Mouse (Mus musculus) ovary, postnatal 36 days (tissue): ENCODE results near the gene Gimap8.
A peak's percentile ranks its signal among the peaks of the same experiment; 100 is the strongest.

Source experiments
- DNase-seq: peaks from one replicate; pipeline ENCODE4 v3.0.0; 2022; ENCODE audit warnings: low spot score, mixed read lengths

The Gimap8 gene

DNA sequence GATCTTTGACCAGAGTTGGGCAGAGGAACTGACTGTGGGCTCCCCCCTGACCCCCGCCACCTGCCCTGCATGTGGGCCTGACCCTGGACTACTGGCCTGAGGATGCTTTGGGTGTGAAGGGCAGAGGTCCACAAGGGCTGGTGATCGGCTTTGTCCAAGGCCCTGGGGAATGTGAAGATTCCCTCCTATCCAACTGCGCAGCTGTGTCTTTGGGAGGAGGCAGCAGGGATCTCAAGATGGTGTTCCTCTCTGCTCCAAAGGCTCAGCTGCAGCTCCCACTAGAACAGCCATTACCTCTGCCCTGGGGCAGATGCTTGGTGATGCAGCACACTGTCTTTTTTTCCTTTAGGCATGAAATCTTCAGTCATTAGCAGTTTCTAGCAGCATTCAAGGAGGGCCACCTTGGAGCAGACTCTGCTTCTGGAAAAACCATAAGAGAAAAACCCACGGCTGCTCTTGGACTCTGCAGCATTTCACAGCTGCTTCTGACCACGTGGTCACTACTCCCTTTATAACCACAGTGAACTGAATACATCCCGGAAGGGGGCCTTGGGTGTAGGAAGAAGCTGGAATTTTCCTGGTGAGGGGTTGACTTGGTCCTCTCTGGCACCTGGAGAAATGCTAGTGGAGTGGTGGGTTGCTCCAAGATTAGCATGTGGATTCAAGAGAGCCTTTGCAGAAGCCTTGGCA lies 9.1 kb upstream of the Gimap8 start:
- no peak for DNase-seq

DNA sequence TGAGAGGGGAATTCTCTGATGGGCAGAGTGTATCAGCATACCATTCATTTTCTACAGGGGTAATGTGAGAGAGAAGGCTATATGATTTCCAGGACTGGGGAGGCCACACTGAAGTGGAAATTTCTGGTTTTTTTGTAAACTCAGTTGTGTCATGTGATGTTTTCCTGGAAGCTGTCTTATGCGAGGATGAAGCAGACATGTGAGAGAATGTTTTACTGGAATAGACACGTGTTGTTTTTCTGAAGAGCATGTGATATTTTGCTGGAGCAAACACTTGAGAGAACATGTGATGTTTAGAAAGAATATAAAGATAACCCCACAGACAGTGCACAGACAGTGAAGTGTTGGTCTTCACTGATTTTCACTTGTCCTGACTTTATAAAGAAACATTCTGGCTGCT lies 8.5 kb upstream of the Gimap8 start:
- DNase-seq, result no peak

DNA sequence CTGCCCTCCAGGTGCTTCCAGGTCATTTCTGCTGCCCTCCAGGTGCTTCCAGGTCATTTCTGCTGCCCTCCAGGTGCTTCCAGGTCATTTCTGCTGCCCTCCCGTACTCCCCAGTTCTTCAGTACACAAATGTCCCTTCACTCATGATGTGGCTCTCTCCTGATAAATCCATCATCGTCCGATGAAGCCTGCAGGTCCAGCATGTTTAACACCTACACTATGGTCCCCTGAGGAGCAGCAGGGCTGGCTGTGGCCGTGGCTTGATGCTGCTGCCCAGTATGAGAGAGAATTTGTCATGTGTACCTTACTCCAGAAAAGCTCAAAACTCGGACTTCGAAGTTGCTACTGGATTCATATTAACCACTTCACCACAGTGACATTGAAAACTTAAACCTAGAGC lies 5.6 kb upstream of the Gimap8 start:
- no peak for DNase-seq

DNA sequence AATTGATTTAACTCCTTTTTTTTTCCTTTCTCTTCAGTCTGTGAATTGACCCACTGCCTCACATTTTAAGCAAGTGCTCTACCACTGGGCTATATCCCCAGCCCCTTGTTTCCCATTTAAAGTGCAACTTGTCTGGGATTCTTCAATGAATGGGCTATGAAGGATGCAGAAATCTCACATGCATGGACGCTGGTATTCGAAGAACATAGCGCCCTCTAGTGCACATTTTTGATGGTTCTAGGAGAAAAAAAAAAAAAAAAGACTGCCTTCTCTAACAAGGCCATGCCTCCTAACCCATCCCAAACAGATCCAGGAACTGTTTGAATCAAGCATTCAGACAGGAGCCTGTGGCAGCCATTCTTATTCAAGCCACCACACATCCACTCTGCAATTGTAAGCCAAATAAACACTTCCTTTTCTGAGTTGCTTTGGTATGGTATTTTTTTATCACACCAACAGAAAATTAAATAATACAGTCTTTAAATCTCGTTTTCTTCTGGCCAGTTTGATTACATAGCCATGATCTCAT lies 4.2 kb upstream of the Gimap8 start:
- no peak for DNase-seq

DNA sequence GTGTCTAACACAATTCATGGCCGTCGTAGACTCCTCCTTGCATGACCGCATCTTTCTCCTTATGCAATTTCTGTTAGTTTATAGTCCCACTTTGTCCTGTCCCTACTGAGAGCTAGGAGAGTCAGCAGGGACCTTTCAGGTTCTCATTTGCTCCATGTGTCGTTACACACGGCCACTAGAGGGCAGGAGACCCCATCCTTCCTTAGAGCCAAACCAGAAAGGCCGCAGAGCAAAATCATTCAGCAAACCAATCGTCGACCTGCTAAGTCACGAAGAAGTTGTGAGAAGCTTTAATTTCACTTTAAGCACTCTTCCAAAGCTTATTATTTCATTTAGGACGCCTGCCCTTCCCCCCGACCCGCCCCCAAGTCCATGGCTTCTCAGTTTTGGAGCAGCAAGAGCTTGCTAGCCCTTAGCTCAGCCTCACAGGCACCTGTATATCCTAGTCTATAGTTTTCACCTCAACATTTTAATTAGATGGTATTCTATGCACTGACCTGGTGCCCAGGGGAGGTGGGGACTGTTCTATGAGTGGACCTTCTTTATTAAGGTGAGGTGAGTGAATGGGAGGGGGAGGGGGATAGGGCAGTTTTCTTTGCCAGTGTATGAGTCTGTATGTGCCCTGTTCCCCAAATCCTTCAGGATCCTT lies 1.2 kb upstream of the Gimap8 start:
- peak; percentile 61 for DNase-seq

DNA sequence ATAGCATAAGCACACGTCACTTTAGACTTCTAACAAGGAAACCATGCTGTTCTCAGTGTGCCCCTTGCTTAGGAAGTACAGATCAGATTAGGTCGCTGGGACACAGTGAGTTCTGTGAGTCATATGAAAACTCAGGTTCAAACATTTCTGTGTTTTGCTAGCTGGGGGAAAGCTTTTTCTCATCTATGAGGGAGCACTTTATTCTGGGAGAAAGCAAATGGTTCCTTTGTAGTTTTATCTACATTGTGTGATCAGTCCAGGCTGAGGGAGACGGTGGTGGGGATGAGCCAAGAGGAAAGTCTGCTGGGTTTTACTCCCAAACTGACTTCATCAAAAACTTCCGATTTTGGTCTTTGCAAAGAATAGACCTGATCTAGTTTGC lies 734 bp upstream of the Gimap8 start:
- DNase-seq, result no peak

DNA sequence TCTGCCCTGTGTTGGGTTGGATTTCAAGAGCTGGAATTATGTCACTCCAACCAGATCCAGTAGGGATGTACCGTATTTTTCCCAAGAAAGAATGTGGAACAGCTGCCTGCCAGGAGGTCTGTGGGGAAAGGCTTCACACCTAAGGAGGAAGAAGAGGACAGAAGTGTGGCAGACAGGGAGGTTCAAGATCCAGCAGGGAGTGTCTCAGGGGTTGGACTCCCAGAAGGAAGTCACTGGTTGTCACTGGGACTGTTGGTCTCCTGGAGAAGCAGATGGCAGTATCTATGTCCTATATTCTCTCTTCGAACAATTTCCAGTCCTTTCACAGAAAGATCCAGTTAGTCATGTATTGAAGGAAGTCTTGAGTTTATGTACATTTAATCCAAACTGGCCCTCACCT lies 577 bp downstream of the Gimap8 start:
- no peak for DNase-seq

DNA sequence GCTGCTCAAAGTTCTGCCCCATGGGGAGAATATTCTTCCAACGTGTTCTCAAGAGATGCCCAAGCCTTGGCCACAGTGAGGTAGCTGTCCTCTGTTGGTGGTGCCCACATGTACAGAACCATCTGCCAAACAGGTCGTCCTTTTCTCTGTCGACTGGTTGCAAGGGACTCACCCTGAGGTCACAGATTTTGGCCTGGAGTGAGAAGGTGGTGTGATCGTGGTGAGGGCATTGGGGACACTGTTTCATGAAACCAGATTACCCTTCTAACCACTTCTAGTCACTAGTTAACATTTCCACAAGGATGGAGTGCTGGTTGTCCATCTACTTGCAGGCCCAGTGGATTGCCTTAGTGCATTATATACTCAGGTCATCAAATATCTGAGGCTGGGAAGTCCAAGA lies 1.7 kb downstream of the Gimap8 start:
- DNase-seq, result no peak

DNA sequence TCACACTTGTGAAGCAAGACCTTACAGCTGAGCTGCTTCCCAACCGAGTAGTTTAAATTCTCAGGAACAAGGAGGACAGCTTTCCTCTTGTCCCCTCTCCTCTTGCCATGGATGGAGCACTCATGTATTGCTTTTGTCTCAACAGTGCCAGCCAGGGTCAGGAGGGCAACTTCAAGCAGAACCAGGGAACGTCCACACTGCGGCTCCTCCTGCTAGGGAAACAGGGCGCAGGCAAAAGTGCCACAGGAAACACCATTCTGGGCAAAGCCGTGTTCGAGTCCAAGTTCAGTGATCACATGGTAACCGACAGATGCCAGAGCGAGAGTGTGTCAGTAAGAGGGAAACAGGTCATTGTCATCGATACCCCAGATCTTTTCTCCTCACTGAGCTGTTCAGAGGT lies 3.0 kb downstream of the Gimap8 start:
- DNase-seq, result no peak

DNA sequence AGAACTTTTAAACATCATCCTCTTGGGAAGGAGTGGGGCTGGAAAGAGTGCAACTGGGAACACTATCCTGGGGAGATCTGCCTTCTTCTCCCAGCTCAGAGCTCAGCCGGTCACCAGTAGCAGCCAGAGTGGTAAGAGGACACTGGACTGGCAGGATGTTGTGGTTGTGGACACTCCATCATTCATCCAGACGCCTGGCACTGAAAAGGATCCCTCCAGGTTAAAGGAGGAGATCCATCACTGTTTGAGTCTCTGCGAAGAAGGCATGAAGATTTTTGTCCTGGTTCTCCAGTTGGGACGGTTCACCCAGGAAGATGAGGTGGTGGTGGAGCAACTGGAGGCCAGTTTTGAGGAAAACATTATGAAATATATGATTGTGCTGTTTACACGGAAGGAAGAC lies 11.7 kb downstream of the Gimap8 start:
- DNase-seq, result no peak

DNA sequence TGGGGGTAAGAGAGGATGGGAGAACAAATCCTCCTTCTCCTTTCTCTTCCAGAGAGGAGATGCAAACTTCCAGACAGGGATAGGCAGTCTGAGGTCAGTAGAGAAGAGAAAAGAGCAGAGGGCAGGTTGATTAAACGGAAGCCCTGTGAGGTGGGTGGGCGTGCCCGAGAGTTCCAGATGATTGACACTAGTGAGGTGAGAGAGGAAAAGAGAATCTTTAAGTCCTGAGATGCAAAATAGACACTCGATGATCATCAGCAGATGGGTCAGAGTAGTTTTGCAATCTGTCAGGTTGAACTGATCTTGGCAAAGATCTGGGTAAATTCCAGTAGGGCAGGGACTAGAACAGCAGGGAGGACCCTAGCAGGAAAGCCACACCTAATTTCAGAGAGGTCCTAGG lies 17.7 kb downstream of the Gimap8 start:
- no peak for DNase-seq

DNA sequence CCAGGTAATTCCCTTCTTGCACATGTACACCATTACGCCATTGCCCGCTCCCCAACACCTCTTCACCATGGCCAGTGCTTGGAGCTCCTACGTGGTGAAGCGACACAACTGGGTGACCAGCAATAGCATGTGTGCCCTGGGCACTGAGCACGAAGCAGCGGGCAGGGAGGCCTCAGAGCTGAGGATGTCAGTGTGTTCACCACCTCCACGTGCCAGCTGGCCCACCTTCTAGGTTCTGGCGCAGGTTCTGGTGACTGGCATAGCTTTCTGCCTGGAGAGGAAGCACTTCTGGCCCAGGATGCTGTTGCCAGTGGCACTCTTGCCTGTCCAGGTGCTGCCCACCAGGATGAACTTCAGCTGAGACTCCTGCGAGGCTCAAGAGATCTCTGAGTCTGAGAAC lies 18.4 kb downstream of the Gimap8 start:
- no peak for DNase-seq

DNA sequence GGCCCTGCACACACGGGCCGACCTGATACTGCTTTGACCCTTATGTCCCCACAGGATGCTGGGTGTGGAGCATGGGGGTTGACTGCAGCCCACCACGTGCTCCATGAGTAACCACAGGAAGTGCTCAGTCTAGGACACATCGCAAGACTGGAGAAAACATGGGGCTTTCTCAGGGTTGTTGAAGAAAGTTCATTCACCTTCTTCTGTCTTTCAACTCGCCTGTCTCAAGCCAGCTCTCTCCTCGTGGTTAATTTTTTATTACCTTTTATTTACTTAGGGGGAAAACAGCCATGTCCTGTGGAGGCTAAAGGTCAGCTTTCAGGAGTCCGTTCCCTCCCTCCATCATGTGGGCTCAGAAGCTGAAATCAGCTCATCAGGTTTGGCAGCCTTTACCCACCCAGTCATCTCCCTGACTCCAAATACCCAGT lies 19.1 kb downstream of the Gimap8 start:
- DNase-seq, result no peak

DNA sequence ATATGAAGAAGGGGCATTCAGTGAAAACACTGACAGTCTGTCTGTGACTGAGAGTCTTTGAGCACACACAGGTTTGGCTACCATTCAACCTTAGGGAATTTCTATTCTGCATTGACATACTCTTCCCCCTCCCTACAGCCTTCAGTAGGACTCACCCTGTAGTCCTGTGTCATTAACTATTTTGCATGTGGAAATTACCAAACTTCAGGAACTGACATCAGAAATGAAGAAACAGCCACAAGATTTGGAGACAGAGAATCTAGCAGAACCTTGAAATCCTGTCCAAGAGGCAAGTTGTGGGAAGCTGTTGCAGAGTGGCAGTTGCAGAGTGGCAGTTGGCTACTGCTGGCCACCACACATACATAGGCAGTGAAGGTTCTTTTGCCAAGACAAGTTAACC lies 21.0 kb downstream of the Gimap8 start:
- DNase-seq, result no peak

DNA sequence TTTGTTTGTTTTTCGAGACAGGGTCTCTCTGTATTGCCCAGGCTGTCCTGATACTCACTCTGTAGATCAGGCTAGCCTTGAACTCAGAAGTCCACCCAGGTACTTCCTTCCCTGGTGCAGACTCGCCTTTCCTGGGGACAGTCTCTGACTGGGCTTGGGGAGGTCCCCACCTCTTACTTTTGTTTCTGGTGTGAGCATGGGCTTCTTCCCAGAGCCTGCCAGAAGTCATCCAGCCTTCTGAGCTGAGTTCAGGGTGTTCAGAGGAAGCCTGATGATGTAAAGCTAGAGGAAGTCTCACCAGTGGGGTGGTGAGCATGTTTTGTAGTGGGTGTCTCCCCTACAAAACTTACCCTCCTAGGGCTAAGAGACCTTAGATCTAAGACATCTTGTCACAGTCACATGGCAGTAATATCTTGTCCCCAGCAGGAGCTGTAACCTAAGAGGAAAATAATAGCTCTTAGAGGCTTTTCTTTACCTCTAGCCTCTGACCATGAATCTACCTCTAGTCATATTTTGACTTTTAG lies 22.5 kb downstream of the Gimap8 start:
- no peak for DNase-seq

DNA sequence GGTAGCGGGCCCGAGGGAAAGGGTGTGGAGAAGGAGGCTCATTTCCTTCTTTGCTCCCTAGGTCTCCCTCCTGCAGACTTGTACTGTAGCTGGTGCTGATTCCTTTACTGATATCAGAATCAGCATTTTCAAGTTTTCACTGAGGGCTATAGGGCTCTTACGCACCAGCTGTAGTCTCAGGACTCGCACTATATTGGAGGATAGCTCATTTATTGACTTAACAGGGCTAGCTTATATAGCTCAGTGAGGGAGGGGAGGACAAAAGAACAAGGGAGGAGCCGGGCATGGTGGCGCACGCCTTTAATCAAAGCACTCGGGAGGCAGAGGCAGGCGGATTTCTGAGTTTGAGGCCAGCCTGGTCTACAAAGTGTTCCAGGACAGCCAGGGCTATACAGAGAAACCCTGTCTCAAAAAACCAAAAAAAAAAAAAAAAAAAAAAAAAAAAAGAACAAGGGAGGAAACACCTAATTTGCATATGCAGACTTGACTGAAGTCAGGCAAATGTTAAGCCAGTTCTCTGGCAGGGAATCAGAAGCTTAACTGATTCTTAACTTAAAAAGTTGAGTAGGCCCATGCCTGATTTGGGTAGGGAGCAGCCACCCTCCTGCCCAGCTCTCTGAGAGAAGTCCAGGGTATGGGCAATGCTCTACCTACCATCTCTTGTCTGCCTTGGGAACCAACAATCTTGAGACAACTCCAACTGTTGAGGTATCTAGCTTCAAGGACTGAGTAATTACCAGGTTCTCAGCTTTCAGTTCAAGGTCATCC lies 27.4 kb downstream of the Gimap8 start:
- no peak for DNase-seq

DNA sequence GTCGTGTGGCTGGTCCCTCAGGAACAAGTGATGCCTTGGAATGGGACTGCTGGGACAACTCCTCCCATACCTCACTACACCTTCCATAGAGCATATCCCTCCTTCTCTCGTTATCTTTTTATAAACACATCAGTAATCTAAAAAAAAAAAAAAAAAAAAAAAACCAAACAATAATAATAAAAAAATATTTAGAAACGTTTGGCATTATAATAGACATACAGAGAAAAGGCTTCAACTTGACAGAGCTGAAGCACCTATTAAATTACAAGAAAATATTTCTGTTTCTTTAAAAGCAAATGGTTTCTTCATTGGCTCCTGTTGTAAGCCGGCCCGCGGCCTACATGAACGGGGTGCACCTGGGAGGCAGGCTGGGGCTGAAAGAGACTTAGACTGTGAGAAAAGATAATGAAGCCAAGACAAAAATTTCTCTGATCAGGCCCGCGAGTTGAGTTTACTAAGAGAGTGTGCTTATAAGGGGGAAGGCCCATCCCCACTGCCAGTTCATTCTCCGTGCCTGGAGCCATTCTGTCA lies 28.4 kb downstream of the Gimap8 start:
- DNase-seq, result peak; percentile 20

DNA sequence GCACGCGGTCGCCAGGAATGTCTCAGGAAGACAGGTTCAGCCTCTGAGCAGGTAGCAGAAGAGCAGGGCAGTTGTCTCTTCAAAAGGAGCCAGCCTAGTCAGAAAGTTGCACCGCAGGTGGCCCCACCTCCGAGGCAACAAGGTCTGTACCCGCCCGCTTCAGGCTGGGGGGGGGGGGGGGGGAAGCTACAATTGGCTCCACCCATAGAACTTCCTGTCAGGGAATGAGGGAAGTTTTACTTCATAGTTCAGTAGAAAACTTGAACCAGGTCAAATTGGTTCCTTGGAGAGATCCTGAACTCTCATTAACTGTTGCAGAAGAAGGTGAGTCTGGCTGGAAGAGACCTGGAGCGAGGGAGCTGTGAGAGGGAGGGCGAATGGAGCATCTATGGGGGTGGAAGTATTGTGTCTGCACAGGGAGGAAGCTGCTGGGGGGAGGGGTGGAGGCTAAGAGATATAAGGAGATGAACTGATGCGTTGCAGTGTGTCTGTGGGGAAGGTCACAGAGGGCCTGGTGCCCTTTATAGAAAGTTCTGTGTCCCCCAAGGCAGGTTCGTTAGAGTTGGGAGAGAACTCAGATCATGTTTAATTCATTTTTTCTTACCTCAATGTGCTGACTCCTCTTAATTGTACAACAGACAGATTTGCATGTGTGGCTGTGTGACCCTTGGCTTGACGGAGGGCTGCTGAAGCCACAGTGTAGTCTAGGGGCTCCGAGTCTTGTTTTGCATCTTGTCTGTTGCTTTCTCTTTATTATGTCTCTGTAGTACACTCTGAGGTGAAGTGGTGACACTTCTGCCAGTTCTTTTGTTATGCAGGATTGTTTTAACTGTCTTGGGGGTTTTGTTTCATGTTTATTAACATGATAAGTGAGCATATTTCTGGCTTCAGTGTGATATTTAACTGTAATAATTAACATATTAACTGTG lies 29.2 kb downstream of the Gimap8 start, which contains the start of gene Gimap9:
Gene Gimap9 (plus strand): TSS at position 199 of the 929 bp plus-strand sequence.
- DNase-seq, result peak; percentile 21

DNA sequence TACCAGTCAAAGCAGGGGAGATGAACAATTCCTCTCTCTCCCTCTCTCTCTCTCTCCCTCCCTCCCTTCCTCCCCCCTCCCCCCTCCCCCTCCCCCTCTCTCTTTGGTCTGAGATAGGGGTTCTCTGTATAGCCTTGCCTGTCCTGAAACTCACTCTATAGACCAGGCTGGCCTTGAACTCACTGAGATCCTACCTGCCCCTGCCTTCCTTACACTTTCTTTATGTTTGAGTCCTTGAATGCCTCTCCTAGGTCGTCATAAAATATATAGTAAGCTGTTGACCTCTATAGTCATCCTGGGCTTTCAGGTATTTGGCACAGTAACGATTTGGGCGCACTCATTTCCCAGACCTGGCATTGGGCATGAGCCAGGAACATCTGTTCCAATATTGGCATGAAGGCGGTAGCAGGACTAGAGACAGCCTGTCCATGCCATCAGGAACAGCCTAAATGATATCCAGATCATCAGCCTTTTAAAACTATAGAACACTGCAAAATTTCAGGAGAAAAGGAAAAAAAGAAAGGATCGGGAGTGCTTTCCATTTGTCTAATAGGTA lies 29.9 kb downstream of the Gimap8 start:
- DNase-seq, result no peak

DNA sequence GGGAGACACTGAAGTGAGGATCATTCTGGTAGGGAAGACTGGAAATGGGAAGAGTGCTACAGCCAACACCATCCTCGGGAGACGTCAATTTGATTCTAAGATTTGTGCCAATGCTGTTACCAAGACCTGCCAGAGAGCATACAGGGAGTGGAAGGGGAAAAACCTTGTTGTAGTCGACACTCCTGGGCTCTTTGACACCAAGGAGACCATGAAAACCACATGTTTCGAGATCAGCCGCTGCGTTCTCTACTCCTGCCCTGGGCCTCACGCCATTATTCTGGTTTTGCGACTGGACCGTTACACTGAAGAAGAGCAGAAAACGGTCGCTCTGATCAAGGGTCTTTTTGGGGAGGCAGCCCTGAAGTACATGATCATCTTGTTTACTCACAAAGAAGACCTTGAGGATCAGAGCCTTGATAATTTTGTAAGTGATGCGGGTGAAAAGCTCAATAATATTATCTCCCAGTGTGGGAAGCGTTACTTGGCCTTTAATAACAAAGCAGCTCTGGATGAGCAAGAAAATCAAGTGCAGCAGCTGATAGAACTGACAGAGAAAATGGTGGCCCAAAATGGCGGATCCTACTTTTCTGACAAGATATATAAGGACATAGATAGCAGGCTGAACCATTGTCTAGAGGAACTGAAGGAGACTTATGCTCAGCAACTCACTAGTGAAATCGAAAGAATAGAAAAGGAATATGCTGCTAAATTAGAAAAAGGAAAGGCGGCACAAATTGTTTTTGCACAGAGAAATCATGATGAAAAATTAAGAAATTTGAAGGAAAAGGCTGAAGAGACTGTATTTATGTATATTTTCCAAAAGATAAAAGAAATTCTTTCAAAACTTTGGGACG lies 30.7 kb downstream of the Gimap8 start:
- DNase-seq, result no peak
